11 mouse cellular contexts compared by ENCODE assay signal in the genomic region with DNA sequence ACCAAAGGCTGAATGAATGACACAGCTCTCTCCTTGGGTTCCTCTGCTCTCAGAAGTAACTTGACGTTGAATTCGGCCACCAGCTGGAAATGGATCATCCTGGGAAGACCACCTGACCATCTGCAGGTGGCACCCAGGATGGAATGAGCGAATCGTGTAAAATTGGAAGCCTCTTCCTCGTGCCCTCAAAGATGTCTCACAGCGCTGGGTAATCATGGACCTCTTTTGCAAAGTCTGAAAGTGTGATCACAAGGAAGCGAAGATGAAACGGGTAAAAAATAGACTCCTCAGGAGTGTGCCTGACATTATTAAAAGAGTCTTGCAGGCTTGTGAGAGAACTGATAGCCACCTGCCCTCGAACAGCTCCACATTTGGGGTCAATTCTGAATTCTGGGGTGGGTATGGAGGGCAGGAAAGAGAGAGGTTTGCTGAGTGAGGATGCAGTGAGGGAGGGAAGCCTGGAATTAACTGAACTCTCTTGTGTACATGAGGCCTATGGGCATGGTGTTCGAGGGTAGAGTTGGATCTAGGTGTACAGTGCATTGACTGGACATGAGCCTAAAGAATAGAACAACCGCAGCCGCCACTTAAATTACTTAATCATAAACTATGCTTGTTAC.
DNase-seq lines count a peak whose midpoint lies in the region; ATAC-seq and TF ChIP-seq lines count a peak whose summit lies in the region.
"Had no signal": no experiment of that assay in that cellular context is flagged by ENCODE, and none has a peak within 500 bp of the region (broad histone marks: within the 10 kb centered on the region; RNA-seq: fewer than 3 reads in every experiment).

No protein-coding gene starts in this region.

- no peak for DNase-seq in neural tube, embryonic 11.5 days (ENCODE audit: low spot score)
- no peak for DNase-seq in neural tube, embryonic 10.5 days (ENCODE audit: extremely low spot score, low spot score)
- DNase-seq in forebrain, postnatal 0 days: no peak
- no peak for DNase-seq in limb, embryonic 14.5 days (ENCODE audit: low spot score)
- DNase-seq in stomach, postnatal 0 days (ENCODE audit: low spot score): no peak
- DNase-seq in gastrocnemius, adult 2 months: no peak
- DNase-seq: adrenal gland, postnatal 36 days; kidney, adult 18-20 months; liver, embryonic 13.5 days had no signal

- peaks cover 35% of the 10 kb centered on the region for H3K4me1 ChIP-seq in neural tube, embryonic 11.5 days (ENCODE audit: control insufficient read depth, insufficient read depth, low read length)
- H3K4me1 ChIP-seq in forebrain, postnatal 0 days (ENCODE audit: insufficient read depth): peaks cover 49% of the 10 kb centered on the region
- H3K4me1 ChIP-seq in limb, embryonic 14.5 days (ENCODE audit: control insufficient read depth, insufficient read depth, low read length): peaks cover 50% of the 10 kb centered on the region
- peaks cover 2% of the 10 kb centered on the region; the same call in 1 of the 2 replicates for H3K4me1 ChIP-seq in stomach, postnatal 0 days (replicated peaks; ENCODE audit: control insufficient read depth, insufficient read depth)

- TF ChIP-seq POLR2A in limb, embryonic 14.5 days (IDR thresholded peaks at IDR 0.05; ENCODE audit: borderline replicate concordance, extremely low read depth, insufficient read depth, insufficient read length): no peak

- peak overlapping the region; percentile 81 for H3K4me2 ChIP-seq in neural tube, embryonic 11.5 days (ENCODE audit: low read depth)
- H3K4me2 ChIP-seq in forebrain, postnatal 0 days (ENCODE audit: low read depth): peak overlapping the region; percentile 74
- peak overlapping the region; percentile 87 for H3K4me2 ChIP-seq in limb, embryonic 14.5 days (replicated peaks; ENCODE audit: low read depth, low read length, severe bottlenecking)
- H3K4me2 ChIP-seq in stomach, postnatal 0 days (replicated peaks; ENCODE audit: low read depth): peak overlapping the region; percentile 26; the same call in 1 of the 2 replicates

- peak overlapping the region; percentile 99 for H3K9ac ChIP-seq in neural tube, embryonic 11.5 days (ENCODE audit: low read length)
- peak overlapping the region; percentile 99 for H3K9ac ChIP-seq in forebrain, postnatal 0 days
- peak overlapping the region; percentile 96; the same call in 1 of the 2 replicates for H3K9ac ChIP-seq in limb, embryonic 14.5 days (ENCODE audit: low read depth, low read length, severe bottlenecking)
- no peak overlapping the region for H3K9ac ChIP-seq in stomach, postnatal 0 days (ENCODE audit: low read length)
- H3K9ac ChIP-seq: liver, embryonic 13.5 days had no signal

- H3K36me3 ChIP-seq in neural tube, embryonic 11.5 days (ENCODE audit: control insufficient read depth, insufficient read depth, low read length): no peaks in the 10 kb centered on the region
- no peaks in the 10 kb centered on the region for H3K36me3 ChIP-seq in forebrain, postnatal 0 days (ENCODE audit: insufficient read depth)
- H3K36me3 ChIP-seq in limb, embryonic 14.5 days (ENCODE audit: control insufficient read depth, insufficient read depth, low read length): no peaks in the 10 kb centered on the region
- no peaks in the 10 kb centered on the region for H3K36me3 ChIP-seq in stomach, postnatal 0 days (ENCODE audit: control insufficient read depth, insufficient read depth, low read length)
- H3K36me3 ChIP-seq: liver, embryonic 13.5 days had no signal

- no peak for ATAC-seq in neural tube, embryonic 11.5 days (ENCODE audit: insufficient read depth, low FRiP score, low TSS enrichment)
- no peak for ATAC-seq in forebrain, postnatal 0 days
- ATAC-seq in limb, embryonic 14.5 days (ENCODE audit: low FRiP score, low read depth): no peak
- no peak for ATAC-seq in stomach, postnatal 0 days (ENCODE audit: low FRiP score, low TSS enrichment)
- ATAC-seq in cerebellum, adult (ENCODE audit: insufficient number of reproducible peaks, low FRiP score, low TSS enrichment): no peak
- no peak for ATAC-seq in megakaryocyte progenitor cell, adult 5-6 weeks (replicated peaks; ENCODE audit: poor library complexity)

- H3K4me3 ChIP-seq in neural tube, embryonic 11.5 days (ENCODE audit: low read depth, low read length): peak overlapping the region; percentile 94
- peak overlapping the region; percentile 91 for H3K4me3 ChIP-seq in forebrain, postnatal 0 days (ENCODE audit: low read depth, low read length)
- peak overlapping the region; percentile 83 for H3K4me3 ChIP-seq in limb, embryonic 14.5 days (replicated peaks; ENCODE audit: low read length)
- H3K4me3 ChIP-seq in stomach, postnatal 0 days (ENCODE audit: low read depth, low read length): no peak overlapping the region
- no peak overlapping the region; the same call in 1 of the 2 replicates for H3K4me3 ChIP-seq in gastrocnemius, adult 2 months

- H3K9me3 ChIP-seq in neural tube, embryonic 11.5 days (ENCODE audit: control insufficient read depth, low read length): no peaks in the 10 kb centered on the region
- no peaks in the 10 kb centered on the region for H3K9me3 ChIP-seq in forebrain, postnatal 0 days (ENCODE audit: low read length)
- H3K9me3 ChIP-seq in limb, embryonic 14.5 days (ENCODE audit: control insufficient read depth, low read length): no peaks in the 10 kb centered on the region
- H3K9me3 ChIP-seq in stomach, postnatal 0 days (ENCODE audit: control insufficient read depth, low read length): no peaks in the 10 kb centered on the region
- H3K9me3 ChIP-seq: liver, embryonic 13.5 days had no signal

- no peak for TF ChIP-seq CTCF in forebrain, postnatal 0 days (IDR thresholded peaks at IDR 0.05; ENCODE audit: low read depth)
- TF ChIP-seq CTCF in stomach, postnatal 0 days (IDR thresholded peaks at IDR 0.05; ENCODE audit: low read depth): no peak
- TF ChIP-seq CTCF in gastrocnemius, adult 2 months (IDR thresholded peaks at IDR 0.05): no peak

- TF ChIP-seq EP300 in stomach, postnatal 0 days (optimal IDR thresholded peaks at IDR 0.05): no peak

- H3K27ac ChIP-seq in neural tube, embryonic 11.5 days (ENCODE audit: low read depth, low read length): no peak overlapping the region
- H3K27ac ChIP-seq in forebrain, postnatal 0 days (ENCODE audit: low read depth, low read length): peak overlapping the region; percentile 100; the same call in 1 of the 2 replicates
- no peak overlapping the region for H3K27ac ChIP-seq in limb, embryonic 14.5 days (replicated peaks; ENCODE audit: low read depth, low read length)
- no peak overlapping the region for H3K27ac ChIP-seq in stomach, postnatal 0 days (replicated peaks)
- H3K27ac ChIP-seq in gastrocnemius, adult 2 months: no peak overlapping the region
- H3K27ac ChIP-seq: liver, embryonic 13.5 days had no signal

- H3K27me3 ChIP-seq in neural tube, embryonic 11.5 days (ENCODE audit: control insufficient read depth, insufficient read depth, low read length): no peaks in the 10 kb centered on the region
- H3K27me3 ChIP-seq in forebrain, postnatal 0 days (ENCODE audit: insufficient read depth, low read length): no peaks in the 10 kb centered on the region
- no peaks in the 10 kb centered on the region for H3K27me3 ChIP-seq in limb, embryonic 14.5 days (ENCODE audit: control insufficient read depth, insufficient read depth, low read length)
- no peaks in the 10 kb centered on the region for H3K27me3 ChIP-seq in stomach, postnatal 0 days (ENCODE audit: control insufficient read depth, insufficient read depth, low read length)

- WGBS in neural tube, embryonic 11.5 days: 71% methylated on average over 12 of the region's 12 CpGs
- WGBS in forebrain, postnatal 0 days: 14% methylated on average over 12 of the region's 12 CpGs
- WGBS in limb, embryonic 14.5 days: 73% methylated on average over 12 of the region's 12 CpGs
- 91% methylated on average over 12 of the region's 12 CpGs for WGBS in stomach, postnatal 0 days

- intact Hi-C loops in gastrocnemius, adult 2 months (cut with DNase I): no loop called here

Comparison
In these comparisons a context has a peak if more than half of its experiments do, and no peak if none do; other contexts are left out.
1. H3K4me2 ChIP-seq: peak in every context shown above with its lines; median percentile 87 in limb, embryonic 14.5 days; 81 in neural tube, embryonic 11.5 days; 74 in forebrain, postnatal 0 days; 26 in stomach, postnatal 0 days.
2. H3K4me3 ChIP-seq: peak in neural tube, embryonic 11.5 days (single experiment), forebrain, postnatal 0 days (single experiment) and limb, embryonic 14.5 days (single experiment); none in stomach, postnatal 0 days (single experiment) and gastrocnemius, adult 2 months (single experiment).